Mouse (Mus musculus): ENCODE measurements around the gene Sfxn5.

Sfxn5 gene

GRCm38 (mm10) chr6:85223498-85224150 lies 109.6 kb downstream of the Sfxn5 start:
- ChIA-PET POLR2A (interaction anchor here in 3 of 4 experiments (0.6 to 2.1 kb wide), 29 partner anchors 8 to 1249 kb away, joined by 3 to 22 read pairs (median 4); partner anchors contain the start of genes Cct7 (in 2 of the 3), Emx1 (in 2 of the 3), Pradc1 (in 2 of the 3) and Spr (in 2 of the 3)), CTCF (interaction anchor here (0.6 to 6.3 kb wide), 19 partner anchors 10 to 291 kb away, joined by 3 to 39 read pairs (median 5); partner anchors contain the start of gene Spr (in 1 of the 4))

- CTCF ChIA-PET = interaction anchor here in 2 of 4 experiments (1.6 to 1.8 kb wide), 2 partner anchors 15 to 85 kb away, joined by 5 to 13 read pairs; partner anchors contain the start of gene Spr (in 1 of the 2)
- POLR2A ChIA-PET = interaction anchor here in 2 of 4 experiments (0.7 to 2.2 kb wide), 9 partner anchors 9 to 68 kb away, joined by 3 to 7 read pairs (median 4); partner anchors contain the start of gene Emx1 (in 1 of the 2)
Observed at GRCm38 (mm10) chr6:85222551-85222950, 110.7 kb downstream of the Sfxn5 start.

GRCm38 (mm10) chr6:85220917-85221316 lies 112.3 kb downstream of the Sfxn5 start:
- ChIA-PET CTCF (interaction anchor here in 2 of 4 experiments (1.0 to 2.2 kb wide), 5 partner anchors 15 to 61 kb away, joined by 3 to 8 read pairs (median 5); no protein-coding TSS in a partner anchor), POLR2A (interaction anchor here in 2 of 4 experiments (1.3 to 2.2 kb wide), 5 partner anchors 10 to 66 kb away, joined by 4 to 6 read pairs (median 5); no protein-coding TSS in a partner anchor)

GRCm38 (mm10) chr6:85219706-85220105 lies 113.5 kb downstream of the Sfxn5 start:
- CTCF ChIA-PET = interaction anchor here in 3 of 4 experiments (0.6 to 2.2 kb wide), 7 partner anchors 17 to 215 kb away, joined by 3 to 8 read pairs (median 5); no protein-coding TSS in a partner anchor
- POLR2A ChIA-PET = interaction anchor here in 2 of 4 experiments (1.5 to 1.8 kb wide), 2 partner anchors 10 to 13 kb away, joined by 3 to 7 read pairs; no protein-coding TSS in a partner anchor

- ChIA-PET CTCF (interaction anchor here in 2 of 4 experiments (0.5 to 2.5 kb wide), 7 partner anchors 20 to 216 kb away, joined by 3 to 6 read pairs (median 3); partner anchors contain the start of gene Spr (in 1 of the 2)), POLR2A (interaction anchor here in 2 of 4 experiments (1.0 to 3.1 kb wide), 5 partner anchors 10 to 124 kb away, joined by 3 to 12 read pairs (median 4); no protein-coding TSS in a partner anchor)
Observed at GRCm38 (mm10) chr6:85218684-85219445, 114.4 kb downstream of the Sfxn5 start.

- ChIA-PET CTCF (interaction anchor here in 2 of 4 experiments (0.7 to 2.5 kb wide), 4 partner anchors 20 to 185 kb away, joined by 3 to 6 read pairs (median 3); partner anchors contain the start of gene Spr (in 1 of the 2)), POLR2A (interaction anchor here in 3 of 4 experiments (0.6 to 3.1 kb wide), 5 partner anchors 9 to 124 kb away, joined by 3 to 12 read pairs (median 5); no protein-coding TSS in a partner anchor)
Observed at GRCm38 (mm10) chr6:85218251-85218650, 115.0 kb downstream of the Sfxn5 start.

GRCm38 (mm10) chr6:85210686-85211085 lies 122.5 kb downstream of the Sfxn5 start:
- CTCF ChIA-PET = interaction anchor here in 1 of 4 experiments (0.8 to 2.9 kb wide), 2 partner anchors 12 to 50 kb away, joined by 3 to 8 read pairs; no protein-coding TSS in a partner anchor
- POLR2A ChIA-PET = interaction anchor here in 3 of 4 experiments (0.7 to 1.5 kb wide), 5 partner anchors 11 to 22 kb away, joined by 3 to 4 read pairs (median 3); no protein-coding TSS in a partner anchor

GRCm38 (mm10) chr6:85209226-85209967 lies 123.8 kb downstream of the Sfxn5 start:
- CTCF ChIA-PET = interaction anchor here in 2 of 4 experiments (0.6 to 2.9 kb wide), 4 partner anchors 11 to 226 kb away, joined by 3 to 8 read pairs (median 4); no protein-coding TSS in a partner anchor
- POLR2A ChIA-PET = interaction anchor here in 3 of 4 experiments (0.6 to 2.1 kb wide), 27 partner anchors 8 to 1319 kb away, joined by 3 to 22 read pairs (median 4); partner anchors contain the start of genes Cct7 (in 1 of the 3), Pradc1 (in 1 of the 3) and Rab11fip5 (in 1 of the 3)

GRCm38 (mm10) chr6:85207345-85207744 lies 125.9 kb downstream of the Sfxn5 start:
- ChIA-PET CTCF (interaction anchor here in 1 of 4 experiments (1.7 kb wide), 1 partner anchor 30 kb away, joined by 8 read pairs; no protein-coding TSS in a partner anchor), POLR2A (interaction anchor here in 3 of 4 experiments (0.6 to 2.0 kb wide), 12 partner anchors 12 to 1583 kb away, joined by 3 to 8 read pairs (median 4); partner anchors contain the start of genes Cct7 (in 1 of the 3), Emx1 (in 1 of the 3) and Pradc1 (in 1 of the 3))

GRCm38 (mm10) chr6:85206939-85207285 lies 126.3 kb downstream of the Sfxn5 start:
- POLR2A ChIA-PET = interaction anchor here (0.6 to 2.0 kb wide), 17 partner anchors 12 to 1582 kb away, joined by 3 to 8 read pairs (median 4); partner anchors contain the start of genes Cct7 (in 1 of the 4), Emx1 (in 1 of the 4) and Pradc1 (in 1 of the 4)
- CTCF ChIA-PET = interaction anchor here in 3 of 4 experiments (1.0 to 1.7 kb wide), 3 partner anchors 30 to 132 kb away, joined by 3 to 8 read pairs (median 3); no protein-coding TSS in a partner anchor

GRCm38 (mm10) chr6:85206182-85206938 lies 126.9 kb downstream of the Sfxn5 start:
- POLR2A ChIA-PET = interaction anchor here (0.6 to 2.0 kb wide), 17 partner anchors 12 to 1373 kb away, joined by 3 to 8 read pairs (median 4); partner anchors contain the start of genes Cct7 (in 1 of the 4), Emx1 (in 1 of the 4) and Pradc1 (in 1 of the 4)
- CTCF ChIA-PET = interaction anchor here in 3 of 4 experiments (0.7 to 1.7 kb wide), 4 partner anchors 8 to 133 kb away, joined by 3 to 8 read pairs (median 3); no protein-coding TSS in a partner anchor

GRCm38 (mm10) chr6:85197951-85198350 lies 135.3 kb downstream of the Sfxn5 start:
- CTCF ChIA-PET = interaction anchor here in 3 of 4 experiments (0.7 to 2.3 kb wide), 6 partner anchors 11 to 213 kb away, joined by 3 to 8 read pairs (median 4); partner anchors contain the start of gene Emx1 (in 1 of the 3)
- POLR2A ChIA-PET = interaction anchor here in 2 of 4 experiments (1.9 to 2.1 kb wide), 2 partner anchors 10 kb away, joined by 5 to 6 read pairs; partner anchors contain the start of gene Emx1 (in 2 of the 2)

- POLR2A ChIA-PET = interaction anchor here in 2 of 4 experiments (1.5 to 2.1 kb wide), 3 partner anchors 13 to 33 kb away, joined by 3 to 8 read pairs (median 6); no protein-coding TSS in a partner anchor
Observed at GRCm38 (mm10) chr6:85193381-85194318, 139.6 kb downstream of the Sfxn5 start.

GRCm38 (mm10) chr6:85191751-85192440 lies 141.3 kb downstream of the Sfxn5 start:
- ChIA-PET POLR2A (interaction anchor here in 2 of 4 experiments (0.6 to 3.1 kb wide), 10 partner anchors 8 to 1475 kb away, joined by 3 to 9 read pairs (median 4); partner anchors contain the start of gene Pradc1 (in 1 of the 2)), CTCF (interaction anchor here in 2 of 4 experiments (1.5 to 8.7 kb wide), 2 partner anchors 37 to 46 kb away, joined by 6 to 55 read pairs; no protein-coding TSS in a partner anchor)

More at GRCm38 (mm10) chr6:85193381-85194318, 139.6 kb downstream of the Sfxn5 start:
- CTCF ChIA-PET = interaction anchor here in 2 of 4 experiments (1.0 to 1.5 kb wide), 5 partner anchors 14 to 46 kb away, joined by 3 to 5 read pairs (median 4); no protein-coding TSS in a partner anchor

Data from embryonic stem cell, embryonic (primary cell).